Mouse (Mus musculus) cerebellum, adult 2 months (tissue): ENCODE data around the gene Sorl1. TPM values are rescaled to one million over a fixed set of nuclear protein-coding genes. Genes with fewer than 3 reads are reported as not detected.

Source experiments
- DNase-seq, 2 experiments: peaks; one replicate each; pipeline ENCODE4 v3.0.0; 2021
- H3K27ac ChIP-seq: fragments of 200-500 bp; 2 replicates; pipeline ENCODE4 v1.5.1; 2012; ENCODE audit warnings: low read length, control low read depth, inconsistent platforms; ENCODE audit not compliant: insufficient read depth
- H3K27me3 ChIP-seq: fragments of 200-500 bp; 2 replicates; pipeline ENCODE4 v1.6.1; 2012; ENCODE audit warnings: inconsistent platforms, mild to moderate bottlenecking, low read length, moderate library complexity; ENCODE audit not compliant: control insufficient read depth, insufficient read depth
- H3K4me1 ChIP-seq: fragments of 200-500 bp; 2 replicates; pipeline ENCODE4 v1.6.1; 2011; ENCODE audit warnings: low read length; ENCODE audit not compliant: control insufficient read depth, insufficient read depth
- H3K4me3 ChIP-seq: fragments of 200-500 bp; replicated peaks from 2 replicates; pipeline ENCODE3; 2011; ENCODE audit warnings: mild to moderate bottlenecking, low read depth, low read length, control low read depth; ENCODE audit not compliant: insufficient read depth
- CTCF ChIP-seq: fragments of 200-500 bp; IDR thresholded peaks from 2 replicates; pipeline ENCODE4 v1.5.1; 2011; ENCODE audit warnings: low read depth, mild to moderate bottlenecking, control low read depth, low read length, moderate library complexity, borderline replicate concordance; ENCODE audit not compliant: insufficient read depth
- POLR2A ChIP-seq: fragments of 200-500 bp; IDR thresholded peaks from 2 replicates; pipeline ENCODE4 v1.6.1; 2011; ENCODE audit warnings: low read length, control low read depth, borderline replicate concordance; ENCODE audit not compliant: insufficient read depth
- WGBS: fragments of 180-500 bp; shearing (Covaris S2); methylation state at CpG from one replicate; pipeline ENCODE4 v1.1.7; 2018; 5-methylcytosine and 5-hydroxymethylcytosine counted together
- polyA plus RNA-seq: library from polyadenylated mRNA; depleted of rRNA; stranded (reverse); fragments of >200 nt; gene quantifications from 2 replicates; pipeline ENCODE4 v1.2.3, GENCODE M21; 2012; rRNA removed

The Sorl1 gene
- polyA plus RNA-seq = 169 and 198 TPM in 2 replicates

DNA sequence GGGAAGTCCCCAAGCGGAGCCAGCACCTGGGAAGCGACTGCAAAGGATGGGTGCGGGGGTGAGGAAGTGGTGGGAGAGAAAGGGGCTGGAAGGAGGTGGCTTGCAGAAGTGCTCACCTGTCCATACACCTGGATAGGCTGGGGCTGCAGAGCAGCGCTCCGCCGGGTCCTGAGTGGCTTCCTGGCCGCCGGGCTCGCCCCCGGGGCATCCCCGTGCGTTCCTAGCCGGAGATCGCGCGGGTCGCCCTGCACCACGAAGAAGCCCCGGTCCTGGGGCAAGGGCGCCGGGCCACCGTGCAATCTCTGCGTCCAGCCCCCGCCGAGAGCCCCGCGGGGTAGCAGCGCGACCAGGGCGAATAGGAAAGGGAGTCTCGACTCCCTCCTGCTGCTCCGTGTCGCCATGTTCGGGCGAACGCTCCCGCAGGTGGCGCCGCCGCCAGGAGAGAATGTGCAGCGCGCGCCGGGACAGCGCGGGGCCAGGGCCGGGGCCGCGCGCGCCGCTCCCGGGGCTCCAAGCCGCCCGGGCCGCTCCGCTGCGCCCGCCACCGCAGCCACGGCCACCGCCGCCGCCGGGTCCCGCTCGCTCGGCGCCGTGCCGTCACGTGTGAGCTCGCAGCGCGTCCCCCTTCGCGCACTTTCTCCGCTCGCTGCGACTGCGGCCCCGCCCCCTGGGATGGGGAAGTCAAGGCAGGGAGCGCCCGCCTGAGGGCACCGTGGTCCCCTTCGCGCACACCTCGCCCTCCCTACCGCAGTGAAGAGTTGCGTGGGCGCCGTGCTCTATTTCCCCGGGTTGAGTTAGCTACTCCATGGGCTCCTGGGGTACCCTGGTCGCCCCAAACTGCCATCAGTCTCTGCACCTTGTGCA lies at the start of gene Sorl1:
Gene Sorl1 (minus strand): TSS at position 585 of the 864 bp plus-strand sequence.
- under 1% methylated on average over 91 of the region's 94 CpGs for whole genome bisulfite sequencing
- DNase-seq = peak; percentile 83 to 89

DNA sequence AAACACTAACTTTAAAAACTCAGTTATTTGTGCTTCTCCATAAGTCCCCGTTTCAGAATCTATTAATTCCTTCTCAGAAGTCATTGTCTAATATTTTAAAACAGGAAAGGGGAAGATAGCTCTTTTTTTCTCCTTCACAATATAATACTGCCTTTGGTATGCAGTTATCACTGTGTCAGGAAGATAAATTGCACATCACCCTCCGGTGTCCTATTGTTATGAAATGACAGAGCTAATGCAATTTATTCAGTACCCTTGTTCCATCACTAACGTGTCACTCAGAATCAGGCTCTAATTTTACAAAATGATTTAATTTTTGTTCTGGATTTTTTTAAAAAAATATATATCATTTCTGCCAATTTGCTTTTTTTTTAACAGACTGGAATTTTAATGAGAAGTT lies 49.7 kb upstream of the Sorl1 start:
- H3K4me3 ChIP-seq = no peak overlapping the region
- WGBS = 84% methylated on average over 3 of the region's 3 CpGs

More for the DNA sequence above, at the start of gene Sorl1:
- TF ChIP-seq POLR2A (0 out of 2 replicates have a peak, but pooled peaks have one; percentile 50), CTCF (peak; percentile 52)
- Histone ChIP-seq H3K4me1 (peaks cover 20% of the 10 kb centered on the region), H3K27ac (peak within 1 kb of the TSS; percentile 99), H3K4me3 (peak within 1 kb of the TSS; percentile 99), H3K27me3 (no peaks in the 10 kb centered on the region)

DNA sequence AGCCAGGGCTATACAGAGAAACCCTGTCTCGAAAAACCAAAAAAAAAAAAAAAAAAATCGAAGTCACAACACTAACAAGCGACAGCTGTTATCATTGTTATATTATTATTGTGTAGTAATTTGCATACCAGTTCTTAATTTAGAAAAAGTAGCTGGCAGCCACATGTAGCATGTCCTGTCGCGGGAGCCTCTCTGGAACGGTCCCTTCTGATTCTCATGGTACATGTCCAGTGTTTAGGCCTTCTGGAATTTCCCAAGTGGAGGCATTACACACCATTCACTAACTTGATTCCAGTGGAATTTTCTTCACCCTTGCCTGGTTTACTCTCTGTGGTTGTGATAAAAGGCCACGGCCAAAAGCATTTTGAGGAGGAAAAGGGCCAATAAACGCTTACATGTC lies 45.4 kb upstream of the Sorl1 start:
- WGBS = 87% methylated on average over 8 of the region's 8 CpGs
- no peaks in the 10 kb centered on the region for H3K27me3 ChIP-seq
- no peaks in the 10 kb centered on the region for H3K4me1 ChIP-seq
- no peak overlapping the region for H3K27ac ChIP-seq
- DNase-seq = no peak
- TF ChIP-seq POLR2A (no peak), CTCF (no peak)
- no peak overlapping the region for H3K4me3 ChIP-seq

More for the DNA sequence above, 49.7 kb upstream of the Sorl1 start:
- Histone ChIP-seq H3K4me1 (no peaks in the 10 kb centered on the region), H3K27me3 (no peaks in the 10 kb centered on the region), H3K27ac (no peak overlapping the region)
- DNase-seq = no peak
- TF ChIP-seq POLR2A = no peak
- no peak for TF ChIP-seq CTCF

- H3K27me3 ChIP-seq = no peaks in the 10 kb centered on the region
- WGBS = 96% methylated on average over 7 of the region's 7 CpGs
- H3K4me3 ChIP-seq = no peak overlapping the region
- no peak for DNase-seq
- no peak for TF ChIP-seq POLR2A
- TF ChIP-seq CTCF = no peak
- H3K27ac ChIP-seq = no peak overlapping the region
- no peaks in the 10 kb centered on the region for H3K4me1 ChIP-seq
Measured at GRCm38 (mm10) chr9:42169025-42169424, 44.9 kb upstream of the Sorl1 start.

DNA sequence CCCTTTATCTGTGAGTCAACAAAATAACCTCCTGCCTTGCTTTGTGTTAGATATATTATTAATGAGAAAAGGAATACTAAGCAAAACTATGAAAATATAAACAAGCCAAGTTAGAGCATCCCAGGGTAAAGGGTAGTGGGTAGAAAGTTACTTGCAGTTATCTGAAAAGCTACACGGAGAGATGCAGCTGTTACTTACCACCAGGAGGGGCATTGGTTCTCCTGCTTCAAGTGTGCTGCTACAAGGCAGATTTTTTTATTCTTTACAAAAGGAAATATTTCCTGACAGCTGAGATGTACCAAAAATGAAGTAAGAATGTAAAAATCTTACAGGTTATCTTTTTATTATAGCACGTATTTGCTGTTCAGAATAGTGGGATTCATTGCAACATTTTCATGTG lies 40.8 kb upstream of the Sorl1 start:
- DNase-seq = no peak
- Histone ChIP-seq H3K27ac (no peak overlapping the region), H3K27me3 (no peaks in the 10 kb centered on the region), H3K4me1 (no peaks in the 10 kb centered on the region), H3K4me3 (no peak overlapping the region)
- no peak for TF ChIP-seq CTCF
- no peak for TF ChIP-seq POLR2A
- WGBS = 85% methylated on average over 2 of the region's 2 CpGs

DNA sequence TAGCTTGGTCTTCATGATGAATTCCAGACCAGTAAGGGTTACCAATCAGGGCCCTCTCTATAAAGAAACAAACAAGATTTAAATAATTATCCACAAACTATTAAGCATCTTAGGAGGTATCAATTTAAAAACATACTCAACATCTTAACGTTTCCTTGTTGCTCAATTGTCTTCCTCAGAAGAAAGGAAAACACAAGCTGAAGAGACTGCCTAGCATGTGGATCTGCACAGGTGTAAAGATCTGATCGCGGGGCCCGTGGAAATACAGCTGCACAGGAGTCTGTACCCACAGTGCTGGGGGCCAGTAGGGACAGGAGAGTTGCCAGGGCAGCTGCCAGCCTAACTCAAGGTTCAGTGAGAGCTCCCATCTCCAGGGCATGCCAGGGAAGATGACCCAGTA lies 38.9 kb upstream of the Sorl1 start:
- Histone ChIP-seq H3K27me3 (no peaks in the 10 kb centered on the region), H3K4me3 (no peak overlapping the region), H3K27ac (no peak overlapping the region), H3K4me1 (no peaks in the 10 kb centered on the region)
- WGBS = 93% methylated on average over 4 of the region's 4 CpGs
- DNase-seq = no peak
- no peak for TF ChIP-seq CTCF
- TF ChIP-seq POLR2A = no peak

DNA sequence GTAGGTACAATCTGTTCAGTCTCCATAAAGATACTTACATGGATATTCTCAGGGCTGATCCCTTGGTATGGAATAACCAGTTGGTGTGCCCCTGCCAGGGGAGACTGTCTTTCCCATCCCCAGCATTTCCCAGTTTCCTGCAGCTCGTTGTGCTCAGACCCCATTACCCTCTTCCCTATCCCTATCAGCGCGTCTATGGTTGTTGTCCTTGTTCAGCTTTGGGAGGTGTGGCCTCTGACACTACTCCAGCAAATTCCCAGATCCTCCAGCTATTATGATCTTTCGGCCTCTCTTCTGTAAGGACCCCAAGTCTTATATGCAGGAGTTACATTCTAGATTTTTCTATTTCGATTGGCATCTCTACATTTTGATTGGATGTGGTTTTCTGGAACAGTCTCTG lies 35.3 kb upstream of the Sorl1 start:
- H3K4me1 ChIP-seq = no peaks in the 10 kb centered on the region
- no peak overlapping the region for H3K27ac ChIP-seq
- no peak overlapping the region for H3K4me3 ChIP-seq
- TF ChIP-seq POLR2A (no peak), CTCF (no peak)
- no peak for DNase-seq
- H3K27me3 ChIP-seq = no peaks in the 10 kb centered on the region
- 89% methylated on average over 5 of the region's 5 CpGs for whole genome bisulfite sequencing

GRCm38 (mm10) chr9:42158652-42159051 lies 34.6 kb upstream of the Sorl1 start:
- no peak overlapping the region for H3K4me3 ChIP-seq
- H3K27ac ChIP-seq = no peak overlapping the region
- no peaks in the 10 kb centered on the region for H3K27me3 ChIP-seq
- no peaks in the 10 kb centered on the region for H3K4me1 ChIP-seq
- TF ChIP-seq POLR2A = no peak
- no peak for TF ChIP-seq CTCF
- WGBS = 90% methylated on average over 5 of the region's 5 CpGs
- no peak for DNase-seq
